Mouse (Mus musculus) frontal cortex, postnatal 14 days (tissue): Measurements from ENCODE around the gene Hormad1.
"Not testable (repeated sequence)": the region's sequence is repeated elsewhere in the genome, so short reads cannot be mapped to it uniquely, and the experiment has no call there.

ENCODE experiments used
- DNase-seq, 2 experiments: peaks; one replicate each; pipeline ENCODE4 v3.0.0; 2022; ENCODE audit warnings: low spot score in 2 of 2

Hormad1 gene

GRCm38 (mm10) chr3:95561826-95562225 lies 2.3 kb downstream of the Hormad1 start:
- no peak for DNase-seq

GRCm38 (mm10) chr3:95569585-95569984 lies 10.1 kb downstream of the Hormad1 start:
- no peak for DNase-seq

DNA sequence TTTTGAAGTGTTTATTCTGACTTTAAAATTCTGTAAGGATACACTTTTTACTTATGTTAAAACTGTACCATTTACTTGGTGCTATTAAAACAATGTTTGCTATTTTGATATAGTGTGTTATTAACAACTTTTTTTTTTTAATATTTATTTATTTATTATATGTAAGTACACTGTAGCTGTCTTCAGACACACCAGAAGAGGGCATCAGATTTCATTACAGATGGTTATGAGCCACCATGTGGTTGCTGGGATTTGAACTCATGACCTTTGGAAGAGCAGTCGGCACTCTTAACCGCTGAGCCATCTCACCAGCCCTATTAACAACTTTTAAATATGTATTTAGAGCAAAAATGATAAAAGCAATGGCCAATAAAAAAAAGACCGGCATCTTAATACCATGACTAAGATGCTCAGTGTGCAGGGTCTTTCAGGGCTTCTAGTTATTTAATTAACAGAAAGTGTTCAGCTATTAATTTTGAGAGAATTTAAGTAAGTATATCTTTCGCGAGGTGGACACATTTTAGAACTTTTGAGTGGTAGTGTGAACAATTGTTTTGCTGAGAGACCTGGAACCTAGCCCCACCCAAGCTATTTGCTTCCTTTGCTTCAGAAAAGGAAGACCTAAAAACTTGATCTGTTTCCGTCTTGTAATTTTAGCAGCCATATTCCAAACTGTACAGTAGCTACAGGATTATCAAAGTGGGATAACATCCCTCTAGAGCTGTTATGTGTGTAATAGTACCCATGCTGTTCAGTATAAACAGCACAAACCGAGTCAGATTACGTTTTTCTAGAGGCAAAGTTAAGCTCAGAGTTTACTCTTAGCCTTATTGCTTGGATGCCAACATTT lies 28.5 kb downstream of the Hormad1 start:
- no peak for DNase-seq

GRCm38 (mm10) chr3:95588604-95589086 lies 29.2 kb downstream of the Hormad1 start, which contains the start of gene Golph3l:
TSS of gene Golph3l (plus strand) at chr3:95588934.
- peak; percentile 93 to 96 for DNase-seq

GRCm38 (mm10) chr3:95598734-95599133 lies 39.3 kb downstream of the Hormad1 start:
- DNase-seq: no peak

DNA sequence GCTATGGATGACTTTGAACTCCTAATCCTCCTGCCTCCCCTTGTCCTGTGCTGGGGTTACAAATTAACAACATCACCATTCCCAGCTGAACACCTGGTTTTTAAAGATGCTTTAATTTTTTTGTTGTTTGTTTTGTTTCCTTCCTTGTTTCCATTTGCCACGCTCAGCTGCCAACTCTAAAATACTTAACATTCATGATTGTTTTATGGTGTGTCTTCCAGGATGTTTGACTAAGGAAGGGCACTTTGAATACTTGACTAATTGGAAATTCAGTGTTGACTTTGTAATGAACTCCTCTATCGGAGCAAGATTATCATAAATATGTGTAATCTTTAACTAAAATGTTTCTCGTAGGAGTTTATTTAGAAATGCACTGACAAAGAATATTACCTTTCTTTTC lies 41.8 kb downstream of the Hormad1 start:
- DNase-seq: no peak

DNA sequence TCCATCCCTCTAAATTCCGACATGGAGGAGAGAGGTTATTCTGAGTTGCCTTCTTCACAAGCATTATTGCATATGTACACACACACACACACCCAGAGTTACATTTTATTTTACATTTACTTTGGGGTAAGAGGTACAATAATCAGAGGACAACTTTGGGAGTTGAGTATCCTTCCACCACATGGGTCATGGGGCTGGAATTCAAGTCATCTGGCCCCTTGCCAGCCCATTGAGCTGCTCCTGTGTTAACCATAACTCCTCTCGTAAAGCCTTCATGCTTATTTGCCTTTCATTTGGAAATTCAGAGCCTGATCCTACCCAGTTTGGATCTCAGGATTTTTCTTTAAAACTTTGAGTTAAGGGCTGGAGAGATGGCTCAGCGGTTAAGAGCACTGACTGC lies 46.6 kb downstream of the Hormad1 start:
- DNase-seq: no peak

- no peak for DNase-seq
These were observed 49.7 kb downstream of the Hormad1 start for GRCm38 (mm10) chr3:95609195-95609594.

DNA sequence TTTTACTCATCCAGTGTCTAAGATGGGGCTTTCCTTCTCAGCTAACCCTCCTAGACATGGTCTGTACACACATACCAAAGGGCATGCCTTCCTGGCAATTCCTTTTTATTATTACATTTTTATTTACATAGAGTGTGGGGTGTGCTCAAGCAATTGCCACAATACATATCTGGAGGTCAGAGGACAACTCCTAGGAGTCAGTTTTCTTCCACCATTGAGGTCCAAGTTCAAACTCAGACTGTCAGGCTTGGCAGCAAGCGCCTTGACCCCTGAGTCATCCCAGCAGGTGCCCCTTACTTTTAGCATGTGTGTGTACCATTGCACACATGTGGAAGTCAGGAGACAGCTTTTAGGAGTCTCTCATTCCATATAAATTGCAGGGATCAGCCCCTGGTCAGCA lies 54.5 kb downstream of the Hormad1 start:
- no peak for DNase-seq

- no peak for DNase-seq
These were observed 59.0 kb downstream of the Hormad1 start for GRCm38 (mm10) chr3:95618511-95618910.

GRCm38 (mm10) chr3:95621241-95621640 lies 61.8 kb downstream of the Hormad1 start:
- DNase-seq: no peak

- not testable (repeated sequence) for DNase-seq
These were observed 62.9 kb downstream of the Hormad1 start for GRCm38 (mm10) chr3:95622421-95622820.

DNA sequence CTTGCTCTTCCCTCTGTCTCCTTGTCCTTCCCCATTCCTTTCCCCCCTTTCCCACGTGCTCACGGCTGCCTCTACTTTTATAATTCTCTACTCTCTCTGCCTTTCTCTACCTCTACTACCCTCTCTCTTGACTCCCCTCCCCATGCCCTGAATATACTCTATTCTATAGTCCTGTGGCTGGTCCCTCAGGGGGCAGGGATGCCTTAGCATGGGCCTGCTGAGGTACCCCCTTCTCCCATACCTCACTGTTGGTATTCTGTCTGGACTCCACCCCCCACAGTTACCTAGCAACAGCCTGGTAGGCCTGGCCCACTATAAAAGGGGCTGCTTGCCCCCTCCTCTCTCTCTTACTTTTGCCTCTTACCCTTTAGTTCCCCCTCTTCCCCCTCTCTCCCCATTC lies 64.1 kb downstream of the Hormad1 start:
- no peak for DNase-seq

- not testable (repeated sequence) for DNase-seq
These were observed 64.6 kb downstream of the Hormad1 start for GRCm38 (mm10) chr3:95623991-95624515.

GRCm38 (mm10) chr3:95624628-95625503 lies 65.4 kb downstream of the Hormad1 start, which contains the start of gene Ensa:
TSS of gene Ensa (plus strand) at chr3:95624993.
- DNase-seq: peak; percentile 97 to 99

- peak; percentile 53 to 61 for DNase-seq
These were observed 68.3 kb downstream of the Hormad1 start for GRCm38 (mm10) chr3:95627763-95628162.

GRCm38 (mm10) chr3:95629755-95630154 lies 70.3 kb downstream of the Hormad1 start:
- DNase-seq: peak; percentile 33 to 51

DNA sequence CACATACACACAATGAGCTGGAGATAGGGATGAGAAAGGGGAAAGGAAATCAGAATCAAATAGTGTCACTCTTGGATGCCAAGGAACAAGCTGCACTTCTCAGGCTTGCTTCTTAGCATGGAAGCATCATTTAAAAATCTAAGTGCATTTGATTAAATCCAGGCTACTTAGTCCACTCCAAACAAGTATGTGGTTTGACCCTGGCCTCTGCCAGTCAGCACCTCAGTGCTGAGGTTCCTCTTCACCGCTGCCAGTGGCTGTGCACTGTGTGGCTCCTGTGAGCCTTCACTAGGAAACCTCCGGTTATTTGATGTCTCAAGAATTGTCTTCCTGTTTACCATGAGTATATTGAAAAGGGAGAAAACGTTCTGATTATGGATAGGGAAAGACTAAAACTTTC lies 71.4 kb downstream of the Hormad1 start:
- no peak for DNase-seq

GRCm38 (mm10) chr3:95631304-95631703 lies 71.8 kb downstream of the Hormad1 start:
- no peak for DNase-seq

- DNase-seq: no peak
These were observed 73.4 kb downstream of the Hormad1 start for GRCm38 (mm10) chr3:95632648-95633588.

- no peak for DNase-seq
These were observed 76.2 kb downstream of the Hormad1 start for GRCm38 (mm10) chr3:95635636-95636035.
